Mouse (Mus musculus) ES-E14 (cell line): Measurements from ENCODE around the gene Slain2.

ENCODE experiments used
- CHD2 ChIP-seq: IDR thresholded peaks from 2 replicates; pipeline ENCODE4 v1.6.1; 2014; ENCODE audit warnings: mild to moderate bottlenecking, low read depth, low read length, inconsistent platforms
- HCFC1 ChIP-seq: IDR thresholded peaks from 2 replicates; pipeline ENCODE4 v1.6.1; 2012; ENCODE audit warnings: low read length, inconsistent platforms, borderline replicate concordance; ENCODE audit not compliant: insufficient read depth
- ZC3H11A ChIP-seq: IDR thresholded peaks from 2 replicates; pipeline ENCODE4 v1.6.1; 2012; ENCODE audit warnings: low read depth, mild to moderate bottlenecking, inconsistent platforms, low read length, borderline replicate concordance

DNA sequence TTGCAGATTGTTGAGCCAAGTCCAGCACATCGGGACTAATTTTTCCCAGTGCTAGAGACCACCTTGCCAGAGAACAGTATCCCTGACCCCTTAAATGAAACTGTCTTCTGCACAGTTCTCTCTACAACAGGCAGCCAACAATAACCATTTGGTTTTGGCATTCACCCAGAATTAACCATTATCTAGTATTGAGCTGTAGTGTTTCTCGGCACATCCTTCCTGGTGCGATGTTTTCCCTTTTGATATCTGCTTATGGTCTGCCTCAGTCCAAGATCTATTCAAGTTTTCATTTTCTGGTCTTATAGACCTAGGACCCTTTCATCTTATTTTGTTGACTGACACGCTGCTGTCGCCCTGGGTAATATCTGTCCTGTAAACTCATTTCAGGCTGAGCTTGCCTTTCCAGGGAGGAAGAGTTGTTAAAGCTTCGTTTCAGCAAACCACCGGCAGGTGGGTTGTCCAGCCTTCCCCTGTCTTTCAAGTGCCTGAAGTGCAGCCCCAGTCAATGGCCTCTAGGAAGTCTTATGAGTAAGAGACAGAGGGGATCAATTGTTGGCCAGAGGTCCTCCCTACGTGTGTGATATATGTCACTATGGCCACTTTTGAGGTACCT is 5.7 kb upstream of the Slain2 start:
- TF ChIP-seq HCFC1: no peak
- TF ChIP-seq ZC3H11A: no peak
- TF ChIP-seq CHD2: no peak
